Mouse (Mus musculus): ENCODE measurements at regions not wholly inside any gene's neighbourhood (a gene's known extent, or its start where the extent isn't known, plus 50 kb on each side); places are given as distances from the start of the nearest gene placed in this dataset.

- TF ChIP-seq POLR2A (IDR thresholded peaks at IDR 0.05; ENCODE audit: borderline replicate concordance, extremely low read depth, insufficient read depth, insufficient read length, poor library complexity, severe bottlenecking), result no peak
- no peak for TF ChIP-seq CTCF (IDR thresholded peaks at IDR 0.05; ENCODE audit: borderline replicate concordance, extremely low read depth, insufficient read depth, insufficient read length)
These were observed 137.0 kb downstream of the Srek1 start for GRCm38 (mm10) chr13:103637414-103637813.
